Mouse (Mus musculus) cerebellum, adult 9-11 months (tissue): Measurements from ENCODE around the gene Rpl10.
A peak's percentile ranks its signal among the peaks of the same experiment; 100 is the strongest.

Source experiments
- DNase-seq: peaks from one replicate; pipeline ENCODE4 v3.0.0; 2022

Gene Rpl10

DNA sequence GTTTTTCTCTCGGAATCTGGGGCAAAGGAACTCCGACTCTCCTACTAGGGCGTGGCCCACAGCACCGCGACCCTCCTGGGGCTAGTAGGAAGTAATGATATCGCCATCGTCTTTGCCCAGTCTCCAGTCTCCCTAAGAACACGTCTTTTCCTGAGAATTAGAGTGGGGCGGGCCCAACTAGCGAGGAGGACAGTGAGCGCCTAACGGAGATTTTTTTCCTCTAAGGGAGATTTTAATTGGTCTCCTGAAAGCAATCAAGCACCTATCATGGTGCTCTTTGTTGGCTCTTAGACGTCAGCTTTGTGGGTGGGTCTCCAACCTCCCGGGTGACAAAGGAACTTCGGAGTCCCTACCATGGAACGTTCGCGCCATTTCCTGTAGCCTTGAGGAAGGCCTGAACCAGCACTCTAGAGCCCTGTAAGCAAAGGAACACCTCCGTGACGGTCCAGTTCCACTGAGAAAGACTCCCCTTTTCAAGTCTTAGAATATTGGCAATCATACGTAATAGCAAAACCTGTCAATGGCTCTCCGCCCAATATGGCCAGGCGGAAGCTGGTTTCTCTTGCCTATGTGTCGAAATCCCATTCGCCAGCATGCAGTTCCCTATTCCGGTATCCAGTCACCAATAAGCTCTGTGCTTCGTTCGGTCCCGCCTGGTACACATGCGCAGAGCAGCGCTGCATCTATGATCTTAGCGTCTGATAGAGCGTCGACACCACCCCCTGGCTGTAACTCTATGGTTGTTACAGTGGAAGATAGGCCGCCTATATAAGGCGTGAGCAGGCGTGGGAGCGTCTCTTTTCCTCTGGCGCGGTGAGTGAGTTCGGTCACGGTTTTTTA, at the start of gene Rpl10:
Rpl10 (plus strand) TSS at position 751 of the 840 bp plus-strand sequence.
- peak; percentile 96 for DNase-seq

DNA sequence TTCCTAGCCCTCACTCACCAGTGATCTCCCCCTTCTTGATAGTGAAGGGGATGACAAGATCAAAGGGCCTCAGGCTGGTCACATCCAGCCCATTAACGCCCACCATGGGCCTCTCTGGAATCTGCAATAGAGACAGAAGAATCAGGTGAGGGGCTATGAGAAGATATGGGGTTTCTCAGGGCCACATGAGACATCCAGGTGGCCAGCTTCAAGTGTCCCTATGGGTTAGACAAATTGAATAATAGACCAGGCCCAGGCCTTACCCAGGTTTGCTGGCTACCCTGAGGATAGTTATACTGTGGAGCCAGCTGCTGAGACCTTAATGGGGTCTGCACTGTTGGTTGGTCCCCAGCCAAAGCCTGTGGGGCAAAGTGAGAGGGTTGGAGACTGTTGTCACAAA, 40.6 kb upstream of the Rpl10 start:
- no peak for DNase-seq

DNA sequence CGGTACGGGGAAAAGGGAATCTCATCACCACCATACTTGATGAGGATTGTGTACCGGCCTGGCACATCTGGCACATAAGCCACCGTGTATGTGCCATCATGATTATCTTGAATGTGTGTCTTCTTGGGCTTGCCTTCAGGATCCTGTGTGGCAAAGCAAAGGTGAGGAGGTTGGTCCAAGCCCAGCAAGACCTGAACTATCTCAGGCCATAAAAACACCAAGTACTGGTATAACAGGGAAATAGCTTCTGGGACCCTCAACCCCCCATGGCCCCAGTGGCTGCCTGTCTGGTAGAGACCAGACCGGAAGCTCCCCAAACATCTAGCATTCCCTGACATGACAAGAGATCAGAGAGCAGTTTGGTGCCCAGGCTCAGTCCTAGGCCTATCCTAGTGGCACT, 37.4 kb upstream of the Rpl10 start:
- no peak for DNase-seq

GRCm38 (mm10) chrX:74240332-74240731, 30.3 kb upstream of the Rpl10 start:
- no peak for DNase-seq

GRCm38 (mm10) chrX:74243396-74243795, 27.2 kb upstream of the Rpl10 start:
- DNase-seq: no peak

DNA sequence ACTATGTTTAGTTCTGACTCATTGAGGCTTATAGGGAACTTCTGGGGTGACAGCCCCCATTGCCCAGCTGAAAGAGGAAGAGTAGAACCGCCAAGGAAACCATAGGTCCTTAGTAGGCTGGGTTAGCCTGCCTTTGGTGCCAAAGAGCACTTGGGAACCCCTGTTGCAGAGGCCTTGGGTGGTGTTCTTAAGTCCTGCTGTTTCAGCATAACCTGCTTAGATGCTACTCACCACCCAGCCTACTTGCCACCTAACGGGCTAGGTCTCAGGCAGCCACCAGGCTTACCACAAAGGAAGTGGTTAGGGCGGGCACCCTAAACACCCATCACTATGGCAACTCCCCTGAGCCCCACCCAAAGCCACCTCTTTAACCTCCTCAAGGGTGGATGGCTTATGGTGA, 26.8 kb upstream of the Rpl10 start:
- DNase-seq: no peak

GRCm38 (mm10) chrX:74244614-74245083, 26.0 kb upstream of the Rpl10 start:
- DNase-seq: peak; percentile 35

GRCm38 (mm10) chrX:74245107-74245506, 25.5 kb upstream of the Rpl10 start:
- DNase-seq: no peak

- DNase-seq: peak; percentile 80
Observed at GRCm38 (mm10) chrX:74245687-74246086, 24.9 kb upstream of the Rpl10 start.

- peak; percentile 90 for DNase-seq
Observed at GRCm38 (mm10) chrX:74246213-74246681, 24.4 kb upstream of the Rpl10 start.

GRCm38 (mm10) chrX:74246693-74247092, 23.9 kb upstream of the Rpl10 start:
- DNase-seq: no peak

- DNase-seq: peak; percentile 43
Observed at GRCm38 (mm10) chrX:74248651-74249050, 22.0 kb upstream of the Rpl10 start.

GRCm38 (mm10) chrX:74249615-74250014, 21.0 kb upstream of the Rpl10 start, which contains the start of gene Flna:
Flna (minus strand) TSS chrX:74249820.
- peak; percentile 82 for DNase-seq

DNA sequence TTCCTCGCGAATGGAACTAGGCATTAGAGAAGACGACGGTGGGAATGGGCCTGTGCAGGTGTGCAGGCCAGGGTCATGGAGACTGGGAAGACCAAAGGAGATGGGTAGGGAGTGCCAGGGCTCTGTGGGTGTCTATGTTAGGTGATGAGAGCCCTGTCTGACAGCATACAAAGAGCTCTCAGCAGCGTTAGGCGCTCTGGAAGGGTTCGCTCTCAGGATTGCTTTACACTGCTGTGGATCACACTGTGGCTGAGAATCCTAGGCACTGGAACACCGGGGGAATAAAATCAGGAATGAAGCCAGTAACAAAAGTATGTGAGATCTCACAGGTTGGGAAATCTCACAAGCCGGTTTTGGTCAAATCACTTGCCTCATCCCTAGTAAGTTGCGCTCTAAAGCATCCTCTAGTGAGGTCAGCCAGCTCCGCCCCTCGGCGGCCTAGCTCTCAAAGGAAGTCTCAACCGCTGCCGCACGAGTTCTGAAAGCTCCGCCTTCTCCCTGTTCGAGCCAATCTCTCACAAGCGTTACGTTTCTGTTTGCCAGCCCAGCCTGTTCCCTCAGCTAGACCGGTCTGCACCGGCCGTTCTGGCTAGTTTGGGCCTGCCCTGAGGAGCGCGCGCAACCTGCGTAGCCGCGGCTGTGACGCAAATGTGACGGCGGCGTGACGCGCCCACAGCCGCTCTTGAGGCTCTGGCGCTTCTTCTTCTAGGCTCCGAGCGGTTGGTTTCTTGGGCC, 16.3 kb upstream of the Rpl10 start, which contains the start of gene Emd:
Emd (plus strand) TSS at position 535 of the 735 bp plus-strand sequence.
- DNase-seq: peak; percentile 94

DNA sequence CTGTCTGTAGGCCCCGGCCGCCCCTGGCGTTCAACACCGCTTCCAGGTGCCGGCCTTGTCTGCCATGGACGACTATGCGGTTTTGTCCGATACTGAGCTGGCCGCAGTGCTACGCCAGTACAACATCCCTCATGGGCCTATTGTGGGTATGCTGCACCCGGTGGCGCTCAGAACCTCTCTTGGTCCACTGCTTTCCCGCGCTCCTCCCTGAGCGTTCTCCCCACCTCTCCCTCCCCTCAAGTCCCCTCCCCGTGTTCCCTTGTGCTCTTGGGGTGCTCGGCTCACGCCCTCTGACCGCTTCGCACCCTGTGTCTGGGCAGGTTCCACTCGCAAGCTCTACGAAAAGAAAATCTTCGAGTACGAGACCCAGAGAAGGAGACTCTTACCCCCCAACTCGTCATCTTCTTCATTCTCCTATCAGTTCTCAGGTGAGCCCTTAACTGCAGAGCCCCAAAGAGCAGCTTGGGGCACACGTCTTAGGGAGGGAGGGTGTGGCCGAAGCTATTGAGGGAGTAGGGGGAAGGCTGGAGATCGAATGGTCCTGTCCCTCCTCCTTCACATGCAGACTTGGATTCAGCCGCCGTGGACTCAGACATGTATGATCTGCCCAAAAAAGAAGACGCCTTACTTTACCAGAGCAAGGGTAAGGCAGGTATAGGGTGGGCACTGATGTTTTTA, 15.6 kb upstream of the Rpl10 start:
- no peak for DNase-seq

GRCm38 (mm10) chrX:74257746-74258145, 12.9 kb upstream of the Rpl10 start:
- DNase-seq: no peak

DNA sequence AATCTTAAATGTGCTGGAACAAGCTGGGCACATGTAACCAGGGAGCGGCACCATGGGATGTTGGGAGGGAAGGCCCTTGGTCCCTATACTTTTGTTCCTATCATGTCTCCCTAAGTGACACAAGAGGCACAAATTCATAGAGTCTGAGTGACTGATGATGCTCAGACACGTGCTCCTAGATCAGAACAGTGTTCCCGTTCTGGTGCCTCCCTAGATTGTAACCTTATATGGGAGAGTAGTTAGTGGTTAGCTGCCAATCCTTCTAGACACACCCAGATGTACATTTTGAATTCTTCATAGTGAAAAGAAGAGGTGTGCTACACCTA, 913 bp upstream of the Rpl10 start:
- DNase-seq: no peak

DNA sequence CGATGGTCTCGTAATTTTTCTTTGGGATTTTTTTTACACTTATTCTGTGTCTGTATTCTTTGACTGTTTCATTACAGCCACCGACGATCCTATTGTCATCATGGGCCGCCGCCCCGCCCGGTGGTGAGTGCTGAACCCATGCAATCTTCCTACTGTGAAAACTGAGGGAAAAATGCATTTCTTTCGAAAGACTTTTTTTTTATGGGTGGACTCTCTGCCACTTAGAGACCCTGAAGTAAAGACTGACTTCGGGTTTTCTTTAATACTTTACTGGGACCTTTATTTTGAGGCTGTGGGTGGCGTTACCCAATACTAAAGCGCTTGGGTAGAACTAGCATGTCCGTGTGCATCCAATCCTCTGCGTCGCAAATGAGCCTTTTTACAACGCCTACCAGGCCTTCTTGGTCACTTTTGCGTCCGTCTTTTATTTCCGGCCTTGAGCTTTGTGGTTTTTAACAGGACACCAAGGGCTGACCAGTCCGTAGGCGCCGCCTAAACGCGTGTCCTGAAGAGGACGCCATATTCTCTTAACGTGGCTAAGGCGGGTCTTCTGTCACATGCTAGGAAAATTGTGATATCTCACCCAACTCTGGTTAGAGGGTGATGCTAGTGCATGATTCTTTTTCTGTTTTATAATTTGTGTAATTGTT, 415 bp downstream of the Rpl10 start:
- DNase-seq: peak; percentile 45

GRCm38 (mm10) chrX:74273422-74274322, 3.1 kb downstream of the Rpl10 start:
- DNase-seq: no peak

GRCm38 (mm10) chrX:74277916-74278315, 7.3 kb downstream of the Rpl10 start:
- no peak for DNase-seq

DNA sequence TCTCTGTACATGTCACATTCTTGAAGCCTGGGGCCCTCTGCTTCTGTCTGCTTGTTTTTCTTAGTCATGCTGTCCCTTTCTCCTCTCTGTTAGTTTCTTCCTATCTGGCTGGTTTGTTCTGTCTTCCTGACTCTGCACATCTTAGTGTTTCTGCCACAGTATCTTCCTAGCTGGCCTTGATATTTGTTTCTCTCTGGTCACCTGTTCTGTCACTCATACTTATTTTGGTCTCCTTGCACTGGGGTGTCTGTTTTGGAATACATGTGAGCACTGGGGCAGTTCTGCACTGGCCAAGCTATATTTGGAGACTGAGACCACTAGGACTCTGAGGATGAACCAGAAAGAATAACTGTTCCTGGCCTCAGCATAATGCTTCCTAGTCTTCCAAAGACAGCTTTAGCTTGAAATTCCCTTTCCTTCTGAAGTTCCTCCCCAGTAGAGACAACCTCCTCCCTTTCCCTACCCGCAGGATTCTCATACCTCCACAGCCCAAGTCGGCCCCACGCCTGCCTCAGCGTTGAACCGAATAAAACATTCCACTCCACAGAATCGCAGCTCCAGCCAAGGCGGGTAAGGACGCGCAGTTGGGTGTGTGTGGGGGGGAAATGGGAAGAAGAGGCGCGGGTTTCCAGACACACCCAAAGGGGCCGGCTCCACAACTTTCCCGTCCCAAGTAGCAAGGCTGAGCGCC, 10.6 kb downstream of the Rpl10 start:
- DNase-seq: no peak
